Mouse (Mus musculus): ENCODE results near the gene Ly6g6d. TPM values are rescaled to one million over a fixed set of nuclear protein-coding genes. Genes with fewer than 3 reads are reported as not detected.
A peak's percentile ranks its signal among the peaks of the same experiment; 100 is the strongest.

Gene Ly6g6d
- polyA plus RNA-seq, 1 experiment from 2014 or later = 1.7 TPM

DNA sequence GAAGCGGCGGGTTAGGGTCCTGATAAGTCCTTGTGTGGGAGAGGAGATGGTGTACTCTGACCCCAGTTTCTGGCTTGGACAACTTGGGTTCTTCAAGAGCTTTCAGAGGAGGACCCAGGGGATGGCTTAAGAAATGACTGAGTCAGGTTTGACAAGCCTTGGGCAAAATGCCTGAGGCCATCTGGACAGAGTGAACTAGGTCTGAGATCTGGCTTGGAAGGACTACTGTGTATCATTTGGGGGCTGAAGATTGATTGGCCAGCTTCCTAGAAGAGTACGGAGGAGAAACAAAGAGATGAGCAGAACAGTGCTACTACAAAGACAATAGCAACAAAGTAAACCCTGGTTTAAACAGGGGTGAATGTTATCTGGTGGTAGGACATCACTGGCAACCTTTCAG lies 14.4 kb downstream of the Ly6g6d start:
- Histone ChIP-seq H3K36me3 (peaks cover 32% of the 10 kb centered on the region), H3K9ac (replicated peaks) (no peak overlapping the region), H3K4me2 (replicated peaks) (no peak overlapping the region), H3K9me3 (no peaks in the 10 kb centered on the region), H3K4me1 (peaks cover 43% of the 10 kb centered on the region), H3K27ac (replicated peaks) (no peak overlapping the region), H3K27me3 (peaks cover 48% of the 10 kb centered on the region), H3K4me3 (no peak overlapping the region)
- no peak for ATAC-seq (ENCODE audit: low FRiP score, low read depth)
- 90% methylated on average over 3 of the region's 3 CpGs for WGBS

DNA sequence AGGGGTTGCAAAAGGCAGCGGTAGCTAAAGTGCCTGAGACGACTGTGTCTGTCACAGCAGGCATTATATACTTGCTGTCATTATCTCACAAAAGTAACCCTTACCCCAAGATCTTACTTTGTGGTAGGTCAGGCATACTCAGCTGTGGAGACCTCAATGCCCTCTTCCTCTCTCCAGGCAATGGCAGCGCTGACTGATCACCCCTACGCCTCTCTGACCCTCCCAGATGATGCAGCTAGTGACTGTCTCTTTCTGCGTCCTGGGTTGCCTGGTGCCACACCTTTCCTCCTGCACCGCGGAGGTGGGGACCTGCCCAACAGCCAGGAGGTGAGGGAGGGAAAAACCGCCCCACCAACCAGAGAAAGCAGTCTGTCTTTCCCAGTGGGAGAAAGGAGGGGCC lies 16.6 kb downstream of the Ly6g6d start:
- H3K9ac ChIP-seq (replicated peaks) = 0 out of 2 replicates have a peak overlapping the region, but pooled peaks have one; percentile 11
- H3K4me3 ChIP-seq = no peak overlapping the region
- H3K4me1 ChIP-seq = peaks cover 46% of the 10 kb centered on the region
- H3K27ac ChIP-seq (replicated peaks) = no peak overlapping the region
- 87% methylated on average over 8 of the region's 8 CpGs for WGBS
- peaks cover 35% of the 10 kb centered on the region for H3K27me3 ChIP-seq
- peaks cover 42% of the 10 kb centered on the region for H3K36me3 ChIP-seq
- ATAC-seq (ENCODE audit: low FRiP score, low read depth) = no peak
- no peaks in the 10 kb centered on the region for H3K9me3 ChIP-seq
- peak overlapping the region; percentile 81; the same call in 1 of the 2 replicates for H3K4me2 ChIP-seq (replicated peaks)

DNA sequence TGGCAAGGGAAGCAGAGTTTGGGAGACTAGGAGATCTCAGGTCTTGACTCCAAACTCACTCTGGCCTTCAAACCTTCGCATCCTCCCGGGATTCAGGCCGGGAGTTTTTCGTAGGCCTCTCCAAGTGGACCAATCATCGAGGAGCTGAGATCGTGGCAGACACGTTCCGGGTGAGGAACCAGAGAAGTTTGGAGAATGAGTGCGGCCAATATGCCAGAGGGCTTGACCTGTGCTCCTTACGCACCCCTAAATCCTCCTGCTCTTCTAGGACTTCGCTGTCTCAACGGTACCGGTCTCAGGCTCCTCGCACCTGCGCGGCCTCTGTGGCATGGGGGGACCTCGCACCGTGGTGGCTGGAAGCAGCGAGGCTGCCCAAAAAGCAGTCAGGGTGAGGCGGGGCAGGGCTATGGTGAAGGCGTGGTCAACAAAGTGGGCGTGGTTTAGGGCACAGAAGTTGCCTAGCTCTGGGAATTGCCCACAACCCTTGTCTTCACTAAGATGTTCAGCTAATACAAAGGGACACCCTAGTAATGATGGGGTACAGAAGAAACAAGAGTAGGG lies 17.0 kb downstream of the Ly6g6d start:
- no peak for ATAC-seq (ENCODE audit: low FRiP score, low read depth)
- 64% methylated on average over 22 of the region's 22 CpGs for WGBS

DNA sequence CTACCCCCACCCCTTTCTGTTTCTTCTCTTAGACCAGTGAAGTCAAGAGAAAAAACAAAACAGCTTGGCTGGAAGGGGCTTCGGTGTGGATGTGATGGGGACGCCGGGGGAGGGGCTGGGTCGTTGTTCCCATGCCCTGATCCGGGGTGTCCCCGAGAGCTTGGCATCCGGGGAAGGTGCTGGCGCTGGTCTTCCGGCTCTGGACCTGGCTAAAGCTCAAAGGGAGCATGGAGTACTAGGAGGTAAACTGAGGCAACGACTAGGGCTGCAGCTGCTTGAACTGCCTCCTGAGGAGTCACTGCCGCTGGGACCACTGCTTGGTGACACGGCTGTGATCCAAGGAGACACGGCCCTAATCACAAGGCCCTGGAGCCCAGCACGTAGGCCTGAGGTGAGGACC lies 17.8 kb downstream of the Ly6g6d start:
- peak overlapping the region; percentile 81 for H3K4me2 ChIP-seq (replicated peaks)
- peaks cover 36% of the 10 kb centered on the region for H3K4me1 ChIP-seq
- H3K4me3 ChIP-seq = peak overlapping the region; percentile 68
- H3K9ac ChIP-seq (replicated peaks) = peak overlapping the region; percentile 89
- no peak overlapping the region for H3K27ac ChIP-seq (replicated peaks)
- peaks cover 23% of the 10 kb centered on the region for H3K27me3 ChIP-seq
- peaks cover 52% of the 10 kb centered on the region for H3K36me3 ChIP-seq
- WGBS = 26% methylated on average over 14 of the region's 14 CpGs
- H3K9me3 ChIP-seq = no peaks in the 10 kb centered on the region
- no peak for ATAC-seq (ENCODE audit: low FRiP score, low read depth)

More for the DNA sequence above, 17.0 kb downstream of the Ly6g6d start:
- Histone ChIP-seq H3K27me3 (peaks cover 30% of the 10 kb centered on the region), H3K4me3 (peak overlapping the region; percentile 68), H3K9ac (replicated peaks) (peak overlapping the region; percentile 89), H3K4me2 (replicated peaks) (peak overlapping the region; percentile 81), H3K27ac (replicated peaks) (no peak overlapping the region), H3K9me3 (no peaks in the 10 kb centered on the region), H3K4me1 (peaks cover 43% of the 10 kb centered on the region), H3K36me3 (peaks cover 46% of the 10 kb centered on the region)

DNA sequence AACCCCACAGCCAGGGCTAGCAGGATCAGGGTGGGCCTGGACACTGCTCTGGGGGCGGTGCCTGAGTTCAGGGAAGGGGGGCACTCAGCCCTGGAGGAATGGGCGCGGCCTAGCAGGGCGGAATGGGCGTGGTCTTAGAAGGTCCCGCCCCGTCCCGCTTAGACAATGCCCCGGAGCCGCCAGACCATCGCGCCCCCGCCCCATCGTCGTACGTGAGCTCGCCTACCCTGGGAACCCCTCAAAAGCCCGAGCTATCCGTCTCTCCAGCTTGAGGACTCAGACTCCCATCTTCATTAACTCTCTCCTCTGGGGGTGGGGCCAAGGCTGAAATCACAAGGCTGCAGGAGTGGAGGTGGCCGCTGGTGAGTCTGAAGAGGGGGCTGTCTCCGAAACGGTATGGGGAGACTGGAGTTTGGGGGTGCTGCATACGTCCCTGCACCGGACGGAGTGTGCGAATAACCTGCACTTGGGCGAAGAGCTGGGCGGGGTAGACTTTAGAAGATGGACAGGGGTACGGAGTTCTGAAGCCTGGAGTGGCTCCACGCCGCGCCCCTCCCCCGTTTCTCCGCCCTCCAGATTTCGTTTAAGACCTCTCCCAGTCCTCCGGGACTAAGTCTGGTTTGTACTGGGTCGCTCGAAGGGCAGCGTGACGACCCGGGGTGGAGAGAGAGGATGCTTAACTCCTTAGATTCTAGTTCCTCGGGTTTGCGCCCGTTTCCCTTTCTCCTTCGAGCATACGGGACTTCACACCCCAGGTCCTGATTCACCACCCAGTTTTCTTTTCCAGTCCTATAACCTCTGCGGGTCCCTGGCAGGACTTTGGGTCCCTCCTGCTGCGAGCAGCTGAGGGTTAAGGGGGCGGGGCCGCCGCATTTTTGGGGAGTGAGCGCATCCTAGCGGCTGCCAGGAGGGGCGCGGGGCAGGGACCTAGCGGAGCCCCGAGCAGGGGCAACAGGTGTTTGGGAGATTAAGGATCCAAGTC lies 18.7 kb downstream of the Ly6g6d start, which contains the start of gene Ddah2:
Ddah2 (plus strand) TSS at position 125 of the 982 bp plus-strand sequence.
- Histone ChIP-seq H3K36me3 (peaks cover 58% of the 10 kb centered on the region), H3K4me3 (peak within 1 kb of the TSS; percentile 68), H3K27me3 (peaks cover 14% of the 10 kb centered on the region), H3K4me2 (replicated peaks) (peak within 1 kb of the TSS; percentile 81), H3K9ac (replicated peaks) (peak within 1 kb of the TSS; percentile 89), H3K27ac (replicated peaks) (peak within 1 kb of the TSS; percentile 88), H3K4me1 (peaks cover 27% of the 10 kb centered on the region), H3K9me3 (0 out of 2 replicates have a peak, but pooled peaks cover 1% of the 10 kb centered on the region)
- WGBS = under 1% methylated on average over 57 of the region's 57 CpGs
- peak; percentile 91 for ATAC-seq (ENCODE audit: low FRiP score, low read depth)

DNA sequence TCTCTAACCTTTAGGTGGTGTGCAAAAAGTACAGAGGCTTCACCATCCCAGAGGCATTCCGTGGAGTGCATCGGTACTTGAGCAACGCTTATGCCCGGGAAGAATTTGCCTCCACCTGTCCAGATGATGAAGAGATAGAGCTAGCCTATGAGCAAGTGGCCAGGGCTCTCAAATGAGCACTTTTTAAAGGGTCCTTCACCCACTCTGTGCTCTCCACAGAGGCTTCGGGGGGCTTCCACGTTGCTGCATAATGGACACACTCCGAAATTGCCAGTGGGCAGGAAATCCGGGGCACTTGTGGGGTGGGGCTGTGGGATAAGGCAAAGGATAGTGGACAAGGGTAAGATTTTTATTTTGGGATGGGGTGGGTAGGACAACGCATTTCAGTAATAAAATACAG lies 19.5 kb downstream of the Ly6g6d start:
- H3K4me1 ChIP-seq = peaks cover 24% of the 10 kb centered on the region
- WGBS = 73% methylated on average over 9 of the region's 9 CpGs
- 0 out of 2 replicates have a peak, but pooled peaks cover 4% of the 10 kb centered on the region for H3K9me3 ChIP-seq
- H3K27ac ChIP-seq (replicated peaks) = peak overlapping the region; percentile 88
- peak; percentile 13 for ATAC-seq (ENCODE audit: low FRiP score, low read depth)
- H3K36me3 ChIP-seq = peaks cover 63% of the 10 kb centered on the region
- peak overlapping the region; percentile 35 for H3K9ac ChIP-seq (replicated peaks)
- peak overlapping the region; percentile 81; the same call in 1 of the 2 replicates for H3K4me2 ChIP-seq (replicated peaks)
- H3K4me3 ChIP-seq = peak overlapping the region; percentile 68
- peaks cover 5% of the 10 kb centered on the region; the same call in 1 of the 2 replicates for H3K27me3 ChIP-seq

DNA sequence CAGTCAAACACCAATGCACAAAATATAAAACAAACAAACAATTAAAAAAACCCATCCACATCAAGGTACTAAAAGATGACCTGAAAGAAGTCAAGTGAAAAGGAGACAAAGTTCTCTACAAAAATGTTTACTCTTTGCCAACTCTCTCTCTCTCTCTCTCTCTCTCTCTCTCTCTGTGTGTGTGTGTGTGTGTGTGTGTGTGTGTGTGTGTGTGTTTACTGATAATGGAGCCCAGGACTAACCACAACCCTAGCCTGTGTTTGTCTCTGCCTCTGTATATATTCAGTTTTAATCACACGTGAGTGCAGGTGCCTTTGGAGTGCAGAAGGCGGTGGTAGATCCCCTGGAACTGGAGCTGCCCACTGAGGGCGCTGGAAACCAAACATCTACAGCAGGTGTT lies 20.8 kb downstream of the Ly6g6d start:
- no peak overlapping the region for H3K4me2 ChIP-seq (replicated peaks)
- H3K27me3 ChIP-seq = no peaks in the 10 kb centered on the region; the same call in 1 of the 2 replicates
- H3K36me3 ChIP-seq = peaks cover 58% of the 10 kb centered on the region
- ATAC-seq (ENCODE audit: low FRiP score, low read depth) = no peak
- no peak overlapping the region for H3K9ac ChIP-seq (replicated peaks)
- H3K4me1 ChIP-seq = peaks cover 35% of the 10 kb centered on the region
- H3K4me3 ChIP-seq = no peak overlapping the region
- no peak overlapping the region for H3K27ac ChIP-seq (replicated peaks)
- H3K9me3 ChIP-seq = 0 out of 2 replicates have a peak, but pooled peaks cover 4% of the 10 kb centered on the region
- 77% methylated on average over 3 of the region's 3 CpGs for WGBS

DNA sequence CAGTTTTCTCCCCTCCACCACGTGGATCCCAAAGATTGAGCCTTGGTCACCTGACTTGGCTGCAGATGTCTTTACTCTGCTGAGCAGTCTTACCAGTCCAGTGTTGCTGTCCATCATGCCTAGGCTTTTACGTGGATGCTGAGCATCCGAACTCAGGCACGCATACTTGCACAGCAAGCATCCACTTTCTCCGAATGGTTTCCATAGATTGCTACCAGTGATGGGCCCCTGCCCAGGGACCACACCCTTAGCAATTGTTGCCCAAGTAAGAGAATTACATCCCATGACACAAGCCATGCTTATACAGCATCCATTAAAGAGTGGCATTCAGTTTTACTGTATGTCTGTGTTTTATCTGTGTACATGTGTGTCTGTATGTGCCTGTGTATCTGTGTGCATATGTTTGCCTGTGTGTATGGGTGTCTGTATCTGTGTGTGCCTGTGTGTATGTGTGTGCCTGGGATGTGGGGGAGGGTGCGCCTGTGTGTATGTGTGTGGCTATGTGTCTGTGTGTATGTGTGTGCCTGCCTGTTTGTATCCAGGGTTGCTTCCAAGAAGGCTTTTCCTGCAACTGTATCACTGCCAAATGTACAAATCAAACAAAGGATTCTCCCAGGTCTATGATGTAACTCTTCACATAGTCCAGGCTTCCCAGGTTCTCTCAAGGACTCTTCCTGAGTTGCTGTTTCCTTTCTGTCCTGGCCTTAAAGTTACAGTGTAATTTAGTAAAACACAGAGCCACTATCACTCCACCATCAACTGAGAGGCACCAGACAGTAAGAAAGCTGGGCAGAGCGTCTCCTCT lies 22.0 kb downstream of the Ly6g6d start:
- Histone ChIP-seq H3K36me3 (peaks cover 48% of the 10 kb centered on the region), H3K9ac (replicated peaks) (no peak overlapping the region), H3K4me2 (replicated peaks) (no peak overlapping the region), H3K27me3 (no peaks in the 10 kb centered on the region), H3K9me3 (0 out of 2 replicates have a peak, but pooled peaks cover 4% of the 10 kb centered on the region), H3K4me1 (peaks cover 34% of the 10 kb centered on the region), H3K4me3 (no peak overlapping the region), H3K27ac (replicated peaks) (no peak overlapping the region)
- 92% methylated on average over 7 of the region's 7 CpGs for WGBS
- no peak for ATAC-seq (ENCODE audit: low FRiP score, low read depth)

DNA sequence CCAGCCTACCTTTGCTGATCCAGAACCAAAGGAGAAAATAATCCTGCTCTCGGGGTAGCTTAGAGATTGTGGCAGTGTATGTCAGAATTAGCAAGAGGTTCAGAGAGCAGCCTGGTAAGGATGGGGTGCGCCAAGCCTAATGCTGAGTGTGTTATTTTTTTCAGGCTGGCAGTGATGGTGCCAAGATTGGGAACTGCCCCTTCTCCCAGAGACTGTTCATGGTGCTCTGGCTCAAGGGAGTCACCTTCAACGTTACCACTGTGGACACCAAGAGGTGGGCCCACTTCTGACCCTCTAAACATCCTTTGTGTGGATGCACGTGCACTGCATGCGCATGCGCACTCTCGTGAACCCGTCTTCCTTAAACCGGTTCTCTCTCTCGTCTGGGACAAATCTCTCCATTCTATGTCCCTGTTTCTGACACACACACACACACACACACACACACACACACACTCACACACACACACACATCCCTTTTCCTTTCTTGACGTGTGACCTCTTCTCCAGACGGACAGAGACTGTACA lies 25.5 kb downstream of the Ly6g6d start:
- Histone ChIP-seq H3K4me3 (peak overlapping the region; percentile 52), H3K4me2 (replicated peaks) (peak overlapping the region; percentile 67), H3K36me3 (peaks cover 39% of the 10 kb centered on the region), H3K9me3 (0 out of 2 replicates have a peak, but pooled peaks cover 4% of the 10 kb centered on the region), H3K27ac (replicated peaks) (peak overlapping the region; percentile 93), H3K9ac (replicated peaks) (peak overlapping the region; percentile 83), H3K4me1 (peaks cover 47% of the 10 kb centered on the region), H3K27me3 (no peaks in the 10 kb centered on the region)
- ATAC-seq (ENCODE audit: low FRiP score, low read depth) = no peak
- WGBS = 71% methylated on average over 12 of the region's 12 CpGs

DNA sequence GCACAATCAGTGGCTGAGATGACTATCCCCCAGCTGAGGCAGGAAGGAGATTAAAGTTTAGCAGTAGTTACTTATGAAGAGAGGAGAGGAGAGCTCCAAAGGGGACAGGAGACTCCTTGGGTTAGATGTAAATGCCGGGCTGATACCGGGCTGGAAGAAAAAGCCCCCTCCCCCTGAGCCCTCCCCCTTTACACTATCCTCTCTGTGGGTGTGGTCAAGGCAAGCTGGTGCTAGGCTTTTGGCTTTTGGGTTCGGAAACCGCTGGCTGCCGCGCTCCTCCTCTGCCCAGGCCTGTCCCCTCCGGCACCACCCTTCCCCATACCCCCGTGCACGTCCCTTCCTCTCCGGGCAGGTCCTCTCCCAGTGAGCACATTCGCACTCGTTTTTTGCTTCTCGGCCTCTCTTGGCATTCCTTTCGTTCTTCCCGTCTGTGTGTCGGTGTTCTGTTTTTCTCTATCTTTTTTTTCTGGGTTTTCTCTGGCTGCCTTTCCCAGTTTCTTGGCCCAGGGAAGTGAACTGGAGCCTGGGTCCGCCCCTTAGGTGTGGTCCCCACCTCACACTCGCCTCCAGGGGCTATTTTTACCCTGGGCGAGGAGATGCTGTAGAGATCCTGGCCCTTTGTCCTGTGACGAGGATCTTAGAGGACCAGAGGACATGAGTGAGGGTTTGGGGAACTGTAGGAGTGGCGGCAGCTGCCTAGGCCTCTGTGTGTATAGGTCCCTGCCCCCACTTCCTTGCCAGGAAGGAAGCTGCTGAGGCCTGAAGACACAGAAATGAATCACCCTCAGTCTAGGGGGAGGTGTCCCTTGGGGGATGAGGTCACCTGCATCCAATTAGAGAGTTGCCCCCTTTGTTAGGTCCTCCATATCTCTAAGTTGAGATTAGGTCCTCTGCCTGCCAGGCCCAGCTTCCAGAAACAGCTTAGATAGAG lies 26.4 kb downstream of the Ly6g6d start:
- Histone ChIP-seq H3K36me3 (peaks cover 32% of the 10 kb centered on the region), H3K27me3 (no peaks in the 10 kb centered on the region), H3K27ac (replicated peaks) (peak overlapping the region; percentile 93), H3K9ac (replicated peaks) (peak overlapping the region; percentile 83), H3K4me1 (peaks cover 53% of the 10 kb centered on the region), H3K9me3 (0 out of 2 replicates have a peak, but pooled peaks cover 4% of the 10 kb centered on the region), H3K4me2 (replicated peaks) (peak overlapping the region; percentile 67), H3K4me3 (peak overlapping the region; percentile 52)
- peak; percentile 70 for ATAC-seq (ENCODE audit: low FRiP score, low read depth)
- WGBS = 2% methylated on average over 21 of the region's 21 CpGs
